Mouse (Mus musculus): Measurements from ENCODE around the gene Scly. TPM values are rescaled to one million over a fixed set of nuclear protein-coding genes. Genes with fewer than 3 reads are reported as not detected.

Scly gene
- polyA plus RNA-seq, 1 experiment, result 18.4 TPM

DNA sequence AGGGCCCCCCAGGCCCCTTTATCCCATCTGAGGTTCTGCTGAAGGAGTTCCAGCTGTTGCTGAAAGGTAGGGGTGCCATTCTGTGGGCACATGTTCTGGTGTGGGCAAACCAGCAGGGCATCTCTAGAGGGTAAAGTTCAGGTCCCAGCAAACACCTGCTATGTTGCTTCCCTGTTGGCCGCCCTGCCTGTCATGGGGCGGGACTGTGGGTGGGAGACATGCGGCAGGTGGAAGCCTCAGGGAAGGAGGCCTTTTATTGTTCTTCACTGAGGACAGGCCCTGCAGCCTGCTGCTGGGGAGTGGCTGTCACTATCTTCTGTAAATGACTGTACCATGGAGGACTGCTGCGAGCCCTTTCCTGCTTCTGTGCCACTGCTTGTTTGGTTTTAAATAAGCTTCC, 71.3 kb downstream of the Scly start:
- no peak overlapping the region for H3K4me3 ChIP-seq (ENCODE audit: insufficient read depth, low read length)
- no peaks in the 10 kb centered on the region for H3K4me1 ChIP-seq (ENCODE audit: control insufficient read depth, insufficient read depth, low read length)
- no peak for TF ChIP-seq CTCF (IDR thresholded peaks at IDR 0.05; ENCODE audit: extremely low read depth, insufficient read depth, low read length)
- no peak for TF ChIP-seq POLR2A (IDR thresholded peaks at IDR 0.05; ENCODE audit: extremely low read depth, insufficient read depth, low read length)
- no peak overlapping the region for H3K27ac ChIP-seq (ENCODE audit: insufficient read depth, low read length)

DNA sequence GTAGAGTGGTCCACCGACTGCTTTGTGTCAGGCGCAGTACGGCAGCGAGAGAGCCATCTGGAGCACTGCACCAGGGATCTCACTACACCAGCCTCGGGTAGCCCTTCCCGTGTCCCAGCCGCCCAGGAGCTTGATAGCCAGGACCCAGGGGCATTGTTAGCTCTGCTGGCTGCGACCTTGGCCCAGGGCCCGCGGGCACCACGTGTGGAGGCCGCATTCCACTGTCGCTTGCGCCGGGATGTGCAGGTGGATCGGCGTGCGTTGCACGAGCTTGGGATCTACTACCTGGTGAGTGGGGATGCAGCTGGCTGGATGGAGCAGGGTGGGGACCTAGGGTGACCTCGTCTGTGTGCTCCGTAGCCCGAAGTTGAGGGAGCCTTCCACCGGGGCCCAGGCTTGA, 71.9 kb downstream of the Scly start:
- TF ChIP-seq POLR2A (IDR thresholded peaks at IDR 0.05; ENCODE audit: extremely low read depth, insufficient read depth, low read length) (no peak), CTCF (IDR thresholded peaks at IDR 0.05; ENCODE audit: extremely low read depth, insufficient read depth, low read length) (no peak)
- H3K4me1 ChIP-seq (ENCODE audit: control insufficient read depth, insufficient read depth, low read length), result no peaks in the 10 kb centered on the region
- no peak overlapping the region for H3K27ac ChIP-seq (ENCODE audit: insufficient read depth, low read length)
- H3K4me3 ChIP-seq (ENCODE audit: insufficient read depth, low read length), result no peak overlapping the region

Other genes starting within 250 kb of the Scly start
- 0.04 TPM in 1 of 2 replicates, not detected in the other for gene Rbm44, start 153.2 kb upstream of the Scly start, polyA plus RNA-seq (2012; rRNA removed)
- 76.5 and 76.6 TPM in 2 replicates for gene Ramp1, start 118.5 kb upstream of the Scly start, polyA plus RNA-seq (2012; rRNA removed)
- 60.0 and 65.7 TPM in 2 replicates for gene Ube2f, start 48.0 kb upstream of the Scly start, polyA plus RNA-seq (2012; rRNA removed)
- gene Espnl, start 23.7 kb downstream of the Scly start, polyA plus RNA-seq (2012; rRNA removed), result 0.19 and 0.26 TPM in 2 replicates
- gene Klhl30, start 52.7 kb downstream of the Scly start, polyA plus RNA-seq (2012; rRNA removed), result 0.11 and 0.21 TPM in 2 replicates
- gene Erfe, start 68.1 kb downstream of the Scly start, polyA plus RNA-seq (2012; rRNA removed), result 0.90 and 1.3 TPM in 2 replicates
- gene Ilkap, start 100.5 kb downstream of the Scly start, polyA plus RNA-seq (2012; rRNA removed), result 84.0 and 90.3 TPM in 2 replicates
- 20.1 and 22.3 TPM in 2 replicates for gene Hes6, start 115.7 kb downstream of the Scly start, polyA plus RNA-seq (2012; rRNA removed)
- gene Per2, start 161.0 kb downstream of the Scly start, polyA plus RNA-seq (2012; rRNA removed), result 21.6 and 24.3 TPM in 2 replicates
- gene Traf3ip1, start 196.3 kb downstream of the Scly start, polyA plus RNA-seq (2012; rRNA removed), result 18.2 and 20.0 TPM in 2 replicates
- gene Asb1, start 242.2 kb downstream of the Scly start, polyA plus RNA-seq (2012; rRNA removed), result 20.7 and 22.2 TPM in 2 replicates